Mouse (Mus musculus): ENCODE data around the gene Olfr1415. TPM values are rescaled to one million over a fixed set of nuclear protein-coding genes. Genes with fewer than 3 reads are reported as not detected.
"Not testable (repeated sequence)": the region's sequence is repeated elsewhere in the genome, so short reads cannot be mapped to it uniquely, and the experiment has no call there.

Gene Olfr1415
- total RNA-seq (2021) = not detected

GRCm38 (mm10) chr1:92496001-92496400 is at the start of gene Olfr1415:
Gene Olfr1415, minus strand, starts transcription at chr1:92496101.
- intact Hi-C loops (cut with DNase I) = no loop called here
- no peak for DNase-seq

GRCm38 (mm10) chr1:92539071-92539470 is 43.2 kb upstream of the Olfr1415 start:
- DNase-seq = no peak
- intact Hi-C loops (cut with DNase I) = no loop called here

GRCm38 (mm10) chr1:92536972-92537371 is 41.1 kb upstream of the Olfr1415 start:
- DNase-seq = no peak
- intact Hi-C loops (cut with DNase I) = no loop called here

- intact Hi-C loops (cut with DNase I) = loop anchor here (5.0 kb wide), 1 partner anchor 124 kb away; the partner anchor contains the start of gene Otos
- DNase-seq = no peak
Measured at GRCm38 (mm10) chr1:92523764-92524163, 27.9 kb upstream of the Olfr1415 start.

GRCm38 (mm10) chr1:92521376-92521775 is 25.5 kb upstream of the Olfr1415 start:
- intact Hi-C loops (cut with DNase I) = loop anchor here (1.0 to 5.0 kb wide), 2 partner anchors 90 to 126 kb away; partner anchors contain the start of gene Otos
- peak in 1 of 2 experiments; percentile 12 for DNase-seq

- intact Hi-C loops (cut with DNase I) = no loop called here
- DNase-seq = no peak
Measured at GRCm38 (mm10) chr1:92519046-92519445, 23.1 kb upstream of the Olfr1415 start.

GRCm38 (mm10) chr1:92518561-92518960 is 22.7 kb upstream of the Olfr1415 start, which contains the start of gene Olfr1414:
Gene Olfr1414, minus strand, starts transcription at chr1:92518661.
- no peak for DNase-seq
- intact Hi-C loops (cut with DNase I) = no loop called here

GRCm38 (mm10) chr1:92515390-92515789 is 19.5 kb upstream of the Olfr1415 start:
- intact Hi-C loops (cut with DNase I) = no loop called here
- no peak for DNase-seq

GRCm38 (mm10) chr1:92511646-92512045 is 15.7 kb upstream of the Olfr1415 start:
- DNase-seq; intact Hi-C loops (cut with DNase I): not testable (repeated sequence)

GRCm38 (mm10) chr1:92485013-92485412 is 10.9 kb downstream of the Olfr1415 start, which contains the start of gene Olfr1416:
Gene Olfr1416, minus strand, starts transcription at chr1:92485113.
- DNase-seq = no peak
- intact Hi-C loops (cut with DNase I) = no loop called here

- DNase-seq = no peak
- intact Hi-C loops (cut with DNase I) = loop anchor here (10.0 kb wide), 1 partner anchor 939 kb away; no protein-coding TSS in a partner anchor
Measured at GRCm38 (mm10) chr1:92474066-92474578, 21.8 kb downstream of the Olfr1415 start.

GRCm38 (mm10) chr1:92473165-92474041 is 22.5 kb downstream of the Olfr1415 start, which contains the start of gene Ndufa10:
Gene Ndufa10, minus strand, starts transcription at chr1:92473860.
- peak; percentile 96 to 99 for DNase-seq
- intact Hi-C loops (cut with DNase I) = loop anchor here (10.0 kb wide), 1 partner anchor 939 kb away; no protein-coding TSS in a partner anchor

- intact Hi-C loops (cut with DNase I) = no loop called here
Measured at GRCm38 (mm10) chr1:92468891-92469290, 27.0 kb downstream of the Olfr1415 start.

GRCm38 (mm10) chr1:92458416-92458815 is 37.5 kb downstream of the Olfr1415 start:
- DNase-seq = no peak
- intact Hi-C loops (cut with DNase I) = no loop called here

More at GRCm38 (mm10) chr1:92468891-92469290, 27.0 kb downstream of the Olfr1415 start:
- no peak for DNase-seq

- intact Hi-C loops (cut with DNase I) = no loop called here
- DNase-seq = no peak
Measured at GRCm38 (mm10) chr1:92457758-92458157, 38.1 kb downstream of the Olfr1415 start.

GRCm38 (mm10) chr1:92453751-92454445 is 42.0 kb downstream of the Olfr1415 start:
- DNase-seq = no peak

GRCm38 (mm10) chr1:92448293-92448692 is 47.6 kb downstream of the Olfr1415 start:
- intact Hi-C loops (cut with DNase I) = no loop called here
- DNase-seq = no peak

More at GRCm38 (mm10) chr1:92453751-92454445, 42.0 kb downstream of the Olfr1415 start:
- intact Hi-C loops (cut with DNase I) = loop anchor here (2.0 to 5.0 kb wide), 2 partner anchors 267 to 491 kb away; no protein-coding TSS in a partner anchor

- DNase-seq = no peak
- intact Hi-C loops (cut with DNase I) = no loop called here
Measured at GRCm38 (mm10) chr1:92441453-92442063, 54.3 kb downstream of the Olfr1415 start.

GRCm38 (mm10) chr1:92440066-92440750 is 55.7 kb downstream of the Olfr1415 start:
- DNase-seq = no peak
- intact Hi-C loops (cut with DNase I) = no loop called here

Data from heart, postnatal 36 days (tissue).